Mouse (Mus musculus): ENCODE data around the gene Gpx4.

Gpx4 gene

DNA sequence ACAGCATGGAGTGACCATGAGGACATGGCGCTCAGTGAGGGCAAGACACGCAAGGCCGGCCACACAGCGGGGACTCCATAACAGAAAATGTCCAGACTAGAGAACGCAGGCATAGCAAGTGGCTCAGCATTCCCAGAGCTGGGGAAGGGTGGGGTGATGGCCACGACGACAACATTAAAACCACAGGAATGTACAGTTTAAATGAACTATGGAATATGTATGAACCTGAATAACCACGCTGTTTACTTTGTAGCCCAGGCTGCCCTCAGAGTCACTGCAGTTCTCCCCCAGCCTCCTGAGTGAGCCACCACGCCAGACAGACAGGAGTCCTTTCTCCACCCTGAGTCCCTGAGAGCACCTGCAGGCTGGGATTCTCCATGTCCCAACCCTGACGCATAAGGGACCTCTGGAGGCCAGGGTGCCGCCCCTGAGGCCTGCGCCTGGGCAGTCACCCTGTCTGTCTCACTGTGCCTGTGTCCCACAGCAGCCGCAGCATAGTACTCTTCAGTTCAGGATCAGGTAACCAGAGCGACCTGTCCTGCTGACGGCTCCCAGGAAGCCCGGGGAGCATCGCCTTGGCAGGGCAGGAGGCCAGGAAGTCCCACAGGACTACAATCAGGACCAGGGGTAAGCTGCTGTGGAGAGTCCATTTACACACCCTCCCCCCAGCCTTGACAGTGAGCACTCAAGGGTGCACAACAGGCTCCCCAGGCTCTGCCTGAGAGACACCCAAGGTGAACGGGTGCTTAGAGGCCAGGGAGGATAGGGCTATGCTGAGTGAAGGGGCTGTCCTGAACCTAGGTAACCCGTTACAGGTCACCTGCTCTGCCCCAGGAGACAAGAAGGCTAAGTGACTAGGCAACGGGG is 25.9 kb downstream of the Gpx4 start:
- no peak for DNase-seq (ENCODE audit: low read depth, low spot score)

DNA sequence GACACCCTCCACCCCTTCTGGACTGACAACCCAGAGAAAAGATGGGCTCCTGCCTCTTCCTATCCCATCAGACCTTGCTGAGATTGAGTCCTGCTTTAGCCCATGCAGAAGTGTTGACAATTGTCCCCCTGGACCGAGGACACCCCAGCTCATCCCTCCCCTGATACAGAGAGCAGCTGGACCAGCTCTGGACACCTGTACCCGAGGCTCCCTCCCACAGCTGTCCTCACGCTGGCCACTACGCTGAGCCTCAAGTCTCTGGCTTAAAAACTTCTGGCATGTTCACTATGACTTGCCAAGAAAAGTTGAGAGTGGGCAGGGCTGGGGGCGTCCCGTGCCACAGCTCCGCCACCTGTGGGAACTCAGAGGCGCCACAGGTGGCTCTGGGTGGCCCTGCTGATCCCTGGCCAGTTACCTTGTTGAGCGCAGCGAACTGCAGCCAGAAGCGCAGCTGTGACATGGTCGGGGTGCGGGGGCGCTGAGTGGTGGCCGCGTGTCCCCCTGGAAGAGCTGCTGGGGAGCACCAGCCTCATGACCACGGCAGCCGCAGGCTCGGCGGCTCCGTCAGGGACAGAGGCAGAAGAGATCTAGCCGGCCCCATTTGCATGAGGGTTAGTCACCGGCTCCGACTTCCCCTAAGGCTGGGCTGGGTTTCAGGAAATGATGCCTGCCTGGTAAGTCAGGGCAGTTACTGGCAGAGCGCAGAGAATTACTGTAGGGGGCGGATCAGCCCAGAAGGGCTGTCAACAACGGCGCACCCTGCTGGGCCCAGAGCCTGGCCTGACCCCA is 28.0 kb downstream of the Gpx4 start:
- DNase-seq (ENCODE audit: low read depth, low spot score): no peak

DNA sequence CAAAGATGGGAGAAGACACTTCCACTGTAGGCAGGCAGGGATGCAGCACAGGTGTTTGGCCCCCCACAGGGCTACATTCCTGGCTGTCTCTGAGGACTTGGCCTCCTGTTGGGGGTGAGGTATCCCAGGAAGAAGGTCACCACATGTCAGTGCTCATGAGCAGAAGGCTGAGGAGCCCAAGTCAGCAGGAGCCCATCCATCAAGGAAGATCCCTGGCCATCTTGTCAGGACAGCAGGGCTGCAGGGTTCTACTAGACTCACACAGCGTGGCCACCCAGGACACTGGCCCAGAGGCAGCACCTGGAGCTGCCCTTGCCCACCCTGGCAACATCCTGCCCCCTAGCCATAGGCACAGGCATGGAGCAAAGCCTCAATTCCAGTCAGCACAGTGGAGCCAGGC is 29.0 kb downstream of the Gpx4 start:
- DNase-seq (ENCODE audit: low read depth, low spot score): no peak

DNA sequence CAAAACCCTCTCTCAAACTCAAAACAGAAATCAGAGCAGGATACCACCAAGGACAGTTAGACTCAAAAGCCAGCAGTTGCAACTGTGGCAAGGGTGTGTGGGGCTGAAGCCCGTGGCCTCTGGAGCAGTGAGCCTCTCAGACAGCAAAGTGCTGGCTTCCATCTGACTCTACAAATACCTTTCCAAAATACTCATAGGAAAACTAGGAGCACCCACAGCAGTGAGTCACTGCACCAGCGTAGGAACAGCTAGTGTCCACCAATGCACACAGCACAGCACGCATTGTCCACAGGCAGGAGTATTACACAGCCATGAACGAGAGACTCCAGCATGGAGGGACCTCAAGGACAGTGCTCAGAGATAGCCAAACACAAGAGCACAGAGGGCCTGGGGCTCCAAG is 29.4 kb downstream of the Gpx4 start:
- DNase-seq (ENCODE audit: low read depth, low spot score): no peak

- no peak for DNase-seq (ENCODE audit: low read depth, low spot score)
Observed at GRCm38 (mm10) chr10:80077312-80077711, 30.3 kb downstream of the Gpx4 start.

DNA sequence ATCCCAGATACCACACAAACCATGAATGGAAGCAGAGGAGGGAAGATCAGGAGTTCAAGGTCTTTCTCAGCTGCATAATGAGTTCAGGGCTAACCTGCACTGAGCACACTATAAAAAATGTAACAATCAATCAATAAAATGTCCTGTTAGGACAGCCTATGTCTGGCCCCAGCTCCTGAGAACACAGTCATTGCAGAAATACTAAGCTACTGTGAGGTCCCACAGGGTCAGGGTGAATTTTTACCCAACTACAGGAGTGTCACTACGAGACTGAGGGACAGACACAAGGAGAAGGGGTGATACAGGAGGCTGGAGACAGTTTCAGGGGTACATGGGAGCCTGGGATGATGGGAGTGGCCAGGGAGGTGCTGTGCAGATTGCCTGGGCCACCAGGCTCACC is 31.4 kb downstream of the Gpx4 start:
- DNase-seq (ENCODE audit: low read depth, low spot score): no peak

- DNase-seq (ENCODE audit: low read depth, low spot score): no peak
Observed at GRCm38 (mm10) chr10:80080396-80081070, 33.6 kb downstream of the Gpx4 start.

DNA sequence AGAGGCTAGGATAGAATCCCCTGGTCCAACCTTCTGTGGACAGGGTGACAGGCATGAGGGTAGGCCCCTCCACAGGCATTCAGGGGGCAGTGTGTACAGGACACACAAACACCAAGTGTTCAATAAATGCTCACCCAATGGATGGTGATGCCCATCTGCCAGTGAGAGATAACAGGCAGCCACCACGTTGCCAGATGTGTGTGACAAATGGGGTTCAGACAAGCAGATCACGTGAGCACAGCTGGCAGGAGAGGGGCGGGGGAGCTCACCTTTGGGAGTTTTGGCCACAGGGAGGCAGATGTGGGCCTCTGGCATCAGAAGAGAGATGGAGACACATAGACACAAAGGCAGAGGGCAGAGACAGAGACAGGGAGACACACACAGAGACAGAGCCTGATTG is 34.1 kb downstream of the Gpx4 start:
- DNase-seq (ENCODE audit: low read depth, low spot score): no peak

GRCm38 (mm10) chr10:80084817-80085487 is 38.0 kb downstream of the Gpx4 start:
- no peak for DNase-seq (ENCODE audit: low read depth, low spot score)

DNA sequence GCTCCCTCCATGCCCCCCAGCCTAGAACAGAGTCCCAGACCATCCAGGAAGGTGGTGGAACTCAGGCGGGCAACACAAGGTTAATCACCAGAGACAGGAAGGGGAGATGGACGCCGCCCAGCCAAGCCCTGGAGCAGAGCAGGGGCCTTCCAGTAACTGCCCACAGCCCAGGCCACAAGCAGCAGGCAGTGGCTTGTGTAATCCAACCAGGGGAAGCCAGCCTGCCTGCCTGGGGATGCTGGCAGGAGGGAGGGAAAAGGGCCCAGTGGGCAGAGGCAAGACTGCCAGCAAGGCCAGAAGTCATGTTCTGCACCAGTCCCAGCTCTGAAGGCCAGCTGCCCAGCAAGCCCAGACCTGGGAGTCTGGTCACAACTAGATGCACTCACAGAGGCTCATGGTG is 39.9 kb downstream of the Gpx4 start:
- DNase-seq (ENCODE audit: low read depth, low spot score): no peak

DNA sequence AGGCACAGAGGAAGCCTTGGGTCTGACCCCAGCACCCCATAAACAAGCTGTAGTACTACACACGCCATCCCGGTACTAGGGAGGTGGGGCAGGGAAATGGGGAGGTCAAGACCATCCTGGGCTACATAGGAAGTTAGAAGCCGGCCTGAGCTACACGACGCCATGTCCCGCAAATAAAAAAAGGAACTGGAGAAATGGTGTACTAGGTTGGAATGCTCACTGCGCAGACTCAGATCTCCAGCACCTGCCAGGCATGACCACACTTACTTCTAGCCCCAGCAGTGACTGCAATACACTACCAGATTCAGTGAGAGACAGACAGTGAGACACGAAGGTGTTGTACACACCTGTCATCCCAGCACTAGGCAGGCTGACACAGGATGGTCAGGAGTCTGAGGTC is 40.5 kb downstream of the Gpx4 start:
- DNase-seq (ENCODE audit: low read depth, low spot score): no peak

- no peak for DNase-seq (ENCODE audit: low read depth, low spot score)
Observed at GRCm38 (mm10) chr10:80089146-80089545, 42.2 kb downstream of the Gpx4 start.

- no peak for DNase-seq (ENCODE audit: low read depth, low spot score)
Observed at GRCm38 (mm10) chr10:80091527-80091926, 44.6 kb downstream of the Gpx4 start.

- DNase-seq (ENCODE audit: low read depth, low spot score): no peak
Observed at GRCm38 (mm10) chr10:80092690-80093089, 45.7 kb downstream of the Gpx4 start.

DNA sequence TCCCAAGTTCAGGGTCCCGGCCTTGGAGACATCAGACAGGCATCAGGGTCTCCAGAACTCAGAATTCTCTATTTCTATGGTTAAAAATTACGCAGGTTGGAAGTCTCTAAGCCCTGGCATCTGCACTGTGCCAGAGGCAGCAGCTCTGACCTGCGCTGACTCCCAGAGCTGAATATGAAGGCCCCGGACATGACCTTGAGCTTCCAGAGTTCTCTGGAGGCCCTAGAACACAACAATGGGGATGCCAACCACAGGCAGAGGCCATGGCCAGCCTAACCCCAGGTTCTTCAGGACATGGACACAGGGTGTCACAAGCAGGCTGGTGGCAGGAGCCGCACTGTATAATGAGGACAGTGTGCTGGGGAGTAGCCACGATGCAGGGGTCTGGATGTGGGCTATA is 47.1 kb downstream of the Gpx4 start:
- DNase-seq (ENCODE audit: low read depth, low spot score): no peak

GRCm38 (mm10) chr10:80094684-80095083 is 47.7 kb downstream of the Gpx4 start:
- DNase-seq (ENCODE audit: low read depth, low spot score): no peak

DNA sequence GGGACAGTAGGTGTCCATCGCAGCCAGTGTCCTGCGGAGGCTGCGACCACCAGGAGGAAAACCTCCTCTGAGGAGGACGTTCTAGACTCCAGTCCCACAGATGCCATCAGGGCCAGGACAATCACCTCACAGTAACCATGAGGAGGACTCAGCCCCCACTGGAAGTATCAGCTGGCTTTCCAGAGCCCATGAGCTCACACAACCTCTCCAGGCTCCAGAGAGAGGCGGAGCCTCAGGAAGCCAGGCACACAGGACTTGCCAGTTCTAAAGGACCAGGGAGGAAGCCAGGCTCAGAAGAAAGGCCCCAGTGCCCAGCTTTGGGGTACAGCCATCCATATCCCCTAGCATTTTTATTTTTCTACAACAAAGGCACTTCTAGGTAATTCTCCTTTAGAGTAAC is 48.6 kb downstream of the Gpx4 start:
- DNase-seq (ENCODE audit: low read depth, low spot score): no peak

DNA sequence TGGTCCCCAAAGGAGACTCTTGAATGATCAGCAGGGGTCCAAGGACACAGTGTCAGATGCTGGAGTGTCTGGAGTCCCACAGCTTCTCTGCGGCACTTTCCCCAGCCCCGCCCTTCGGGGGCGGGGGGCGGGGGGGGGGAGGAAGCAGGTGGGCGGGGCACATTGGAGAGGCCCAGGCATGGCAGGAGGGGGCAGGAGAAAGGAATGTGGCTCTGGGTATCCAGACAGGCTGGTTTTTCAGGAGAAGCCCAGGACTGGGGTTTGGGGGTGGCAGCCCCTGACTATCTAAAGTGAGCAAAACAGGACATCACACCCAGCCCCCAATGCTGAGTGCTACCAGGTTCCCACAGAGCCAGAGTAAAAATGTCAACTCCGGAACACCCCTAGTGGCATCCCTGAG is 50.3 kb downstream of the Gpx4 start:
- no peak for DNase-seq (ENCODE audit: low read depth, low spot score)

DNA sequence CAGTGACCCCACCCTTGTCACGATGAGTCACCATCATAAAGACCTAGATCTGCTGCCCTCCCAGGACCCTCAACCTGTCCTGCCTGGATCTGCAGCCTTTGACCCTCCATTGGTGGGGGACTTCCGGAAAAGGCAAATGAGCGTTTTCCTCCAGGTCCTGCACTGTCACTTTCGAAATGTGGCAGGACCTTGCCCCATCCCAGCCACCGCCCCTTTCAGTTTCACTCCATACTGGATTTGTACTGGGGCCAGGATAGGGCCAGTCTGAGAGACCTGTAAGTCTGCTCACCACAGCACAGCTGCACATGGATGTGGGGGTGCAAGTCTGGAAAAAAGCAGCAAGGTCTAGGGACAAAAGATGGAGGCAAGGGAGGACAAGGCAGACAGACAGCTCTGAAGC is 51.7 kb downstream of the Gpx4 start:
- DNase-seq (ENCODE audit: low read depth, low spot score): no peak

- DNase-seq (ENCODE audit: low read depth, low spot score): no peak
Observed at GRCm38 (mm10) chr10:80100982-80101381, 54.0 kb downstream of the Gpx4 start.

GRCm38 (mm10) chr10:80102216-80102915 is 55.4 kb downstream of the Gpx4 start:
- DNase-seq (ENCODE audit: low read depth, low spot score): peak; percentile 65
